Mouse (Mus musculus): ENCODE data around the gene Igsf21. TPM values are rescaled to one million over a fixed set of nuclear protein-coding genes. Genes with fewer than 3 reads are reported as not detected.

Gene Igsf21
- polyA plus RNA-seq, 1 experiment from 2014 or later: 0.11 TPM

GRCm38 (mm10) chr4:140070331-140070652, 176.3 kb downstream of the Igsf21 start:
- Histone ChIP-seq H3K9me3 (replicated peaks) (no peaks in the 10 kb centered on the region), H3K4me3 (no peak overlapping the region), H3K4me1 (0 out of 2 replicates have a peak, but pooled peaks cover 2% of the 10 kb centered on the region), H3K27ac (no peak overlapping the region), H3K36me3 (no peaks in the 10 kb centered on the region), H3K27me3 (ENCODE audit: low read depth, poor library complexity, severe bottlenecking) (peaks cover 39% of the 10 kb centered on the region)
- 35% methylated on average over 10 of the region's 10 CpGs for WGBS
- DNase-seq (ENCODE audit: low spot score): no peak

GRCm38 (mm10) chr4:140069563-140070330, 176.8 kb downstream of the Igsf21 start:
- H3K36me3 ChIP-seq: no peaks in the 10 kb centered on the region
- H3K27me3 ChIP-seq (ENCODE audit: low read depth, poor library complexity, severe bottlenecking): peaks cover 39% of the 10 kb centered on the region
- 7% methylated on average over 15 of the region's 15 CpGs for WGBS
- H3K27ac ChIP-seq: no peak overlapping the region
- no peak overlapping the region for H3K4me3 ChIP-seq
- no peaks in the 10 kb centered on the region for H3K9me3 ChIP-seq (replicated peaks)
- DNase-seq (ENCODE audit: low spot score): no peak
- 0 out of 2 replicates have a peak, but pooled peaks cover 2% of the 10 kb centered on the region for H3K4me1 ChIP-seq

- Histone ChIP-seq H3K36me3 (no peaks in the 10 kb centered on the region), H3K4me1 (peaks cover 4% of the 10 kb centered on the region; the same call in 1 of the 2 replicates), H3K27ac (no peak overlapping the region), H3K9me3 (replicated peaks) (no peaks in the 10 kb centered on the region), H3K4me3 (no peak overlapping the region), H3K27me3 (ENCODE audit: low read depth, poor library complexity, severe bottlenecking) (peaks cover 39% of the 10 kb centered on the region)
- 94% methylated on average over 6 of the region's 6 CpGs for WGBS
- no peak for DNase-seq (ENCODE audit: low spot score)
Observed at GRCm38 (mm10) chr4:140068468-140068867, 178.1 kb downstream of the Igsf21 start.

- 88% methylated on average over 12 of the region's 12 CpGs for WGBS
- Histone ChIP-seq H3K4me3 (no peak overlapping the region), H3K36me3 (no peaks in the 10 kb centered on the region), H3K27ac (no peak overlapping the region), H3K4me1 (peaks cover 9% of the 10 kb centered on the region; the same call in 1 of the 2 replicates), H3K27me3 (ENCODE audit: low read depth, poor library complexity, severe bottlenecking) (peaks cover 23% of the 10 kb centered on the region), H3K9me3 (replicated peaks) (no peaks in the 10 kb centered on the region)
- no peak for DNase-seq (ENCODE audit: low spot score)
Observed at GRCm38 (mm10) chr4:140066011-140066410, 180.6 kb downstream of the Igsf21 start.

- Histone ChIP-seq H3K4me1 (peaks cover 16% of the 10 kb centered on the region; the same call in 1 of the 2 replicates), H3K27ac (no peak overlapping the region), H3K4me3 (no peak overlapping the region), H3K27me3 (ENCODE audit: low read depth, poor library complexity, severe bottlenecking) (no peaks in the 10 kb centered on the region), H3K36me3 (no peaks in the 10 kb centered on the region), H3K9me3 (replicated peaks) (no peaks in the 10 kb centered on the region)
- 78% methylated on average over 13 of the region's 13 CpGs for WGBS
- DNase-seq (ENCODE audit: low spot score): no peak
Observed at GRCm38 (mm10) chr4:140063153-140063671, 183.4 kb downstream of the Igsf21 start.

- H3K4me1 ChIP-seq: peaks cover 16% of the 10 kb centered on the region; the same call in 1 of the 2 replicates
- no peaks in the 10 kb centered on the region for H3K9me3 ChIP-seq (replicated peaks)
- no peaks in the 10 kb centered on the region for H3K36me3 ChIP-seq
- 0 out of 2 replicates have a peak, but pooled peaks cover 3% of the 10 kb centered on the region for H3K27me3 ChIP-seq (ENCODE audit: low read depth, poor library complexity, severe bottlenecking)
- no peak for DNase-seq (ENCODE audit: low spot score)
- no peak overlapping the region for H3K4me3 ChIP-seq
- no peak overlapping the region for H3K27ac ChIP-seq
- 85% methylated on average over 5 of the region's 5 CpGs for WGBS
Observed at GRCm38 (mm10) chr4:140060251-140060650, 186.3 kb downstream of the Igsf21 start.

- H3K36me3 ChIP-seq: no peaks in the 10 kb centered on the region
- H3K27me3 ChIP-seq (ENCODE audit: low read depth, poor library complexity, severe bottlenecking): peaks cover 15% of the 10 kb centered on the region; the same call in 1 of the 2 replicates
- H3K9me3 ChIP-seq (replicated peaks): no peaks in the 10 kb centered on the region
- 84% methylated on average over 7 of the region's 7 CpGs for WGBS
- H3K4me1 ChIP-seq: peaks cover 8% of the 10 kb centered on the region
- H3K4me3 ChIP-seq: no peak overlapping the region
- no peak for DNase-seq (ENCODE audit: low spot score)
- H3K27ac ChIP-seq: no peak overlapping the region
Observed at GRCm38 (mm10) chr4:140053042-140053441, 193.5 kb downstream of the Igsf21 start.

GRCm38 (mm10) chr4:140052575-140052974, 194.0 kb downstream of the Igsf21 start:
- peaks cover 13% of the 10 kb centered on the region; the same call in 1 of the 2 replicates for H3K27me3 ChIP-seq (ENCODE audit: low read depth, poor library complexity, severe bottlenecking)
- no peak overlapping the region for H3K4me3 ChIP-seq
- DNase-seq (ENCODE audit: low spot score): no peak
- 62% methylated on average over 11 of the region's 11 CpGs for WGBS
- H3K4me1 ChIP-seq: peaks cover 8% of the 10 kb centered on the region
- H3K36me3 ChIP-seq: no peaks in the 10 kb centered on the region
- H3K9me3 ChIP-seq (replicated peaks): no peaks in the 10 kb centered on the region
- H3K27ac ChIP-seq: no peak overlapping the region

GRCm38 (mm10) chr4:140047807-140048362, 198.7 kb downstream of the Igsf21 start:
- Histone ChIP-seq H3K9me3 (replicated peaks) (no peaks in the 10 kb centered on the region), H3K4me1 (peaks cover 5% of the 10 kb centered on the region; the same call in 1 of the 2 replicates), H3K27me3 (ENCODE audit: low read depth, poor library complexity, severe bottlenecking) (peaks cover 9% of the 10 kb centered on the region; the same call in 1 of the 2 replicates), H3K27ac (no peak overlapping the region), H3K36me3 (no peaks in the 10 kb centered on the region), H3K4me3 (no peak overlapping the region)
- WGBS: 72% methylated on average over 10 of the region's 10 CpGs
- no peak for DNase-seq (ENCODE audit: low spot score)

GRCm38 (mm10) chr4:140043953-140044352, 202.6 kb downstream of the Igsf21 start:
- no peak for DNase-seq (ENCODE audit: low spot score)
- peaks cover 20% of the 10 kb centered on the region for H3K27me3 ChIP-seq (ENCODE audit: low read depth, poor library complexity, severe bottlenecking)
- H3K4me3 ChIP-seq: no peak overlapping the region
- no peak overlapping the region for H3K27ac ChIP-seq
- no peaks in the 10 kb centered on the region; the same call in 1 of the 2 replicates for H3K9me3 ChIP-seq (replicated peaks)
- WGBS: 65% methylated on average over 12 of the region's 12 CpGs
- peaks cover 12% of the 10 kb centered on the region for H3K4me1 ChIP-seq
- H3K36me3 ChIP-seq: no peaks in the 10 kb centered on the region

GRCm38 (mm10) chr4:140038586-140039411, 207.8 kb downstream of the Igsf21 start:
- H3K4me1 ChIP-seq: peaks cover 30% of the 10 kb centered on the region
- no peaks in the 10 kb centered on the region; the same call in 1 of the 2 replicates for H3K9me3 ChIP-seq (replicated peaks)
- no peaks in the 10 kb centered on the region for H3K36me3 ChIP-seq
- WGBS: 7% methylated on average over 26 of the region's 26 CpGs
- H3K4me3 ChIP-seq: peak overlapping the region; percentile 14; the same call in 1 of the 2 replicates
- H3K27ac ChIP-seq: no peak overlapping the region
- no peak for DNase-seq (ENCODE audit: low spot score)
- H3K27me3 ChIP-seq (ENCODE audit: low read depth, poor library complexity, severe bottlenecking): peaks cover 70% of the 10 kb centered on the region

GRCm38 (mm10) chr4:140037784-140038387, 208.7 kb downstream of the Igsf21 start:
- no peaks in the 10 kb centered on the region for H3K36me3 ChIP-seq
- 4% methylated on average over 13 of the region's 13 CpGs for WGBS
- DNase-seq (ENCODE audit: low spot score): no peak
- H3K27me3 ChIP-seq (ENCODE audit: low read depth, poor library complexity, severe bottlenecking): peaks cover 74% of the 10 kb centered on the region
- peaks cover 29% of the 10 kb centered on the region for H3K4me1 ChIP-seq
- peak overlapping the region; percentile 17; the same call in 1 of the 2 replicates for H3K4me3 ChIP-seq
- H3K9me3 ChIP-seq (replicated peaks): no peaks in the 10 kb centered on the region; the same call in 1 of the 2 replicates
- no peak overlapping the region for H3K27ac ChIP-seq
